Mouse (Mus musculus) kidney, adult 11 months (tissue): ENCODE results near the gene Rec114.

Experiments used
- DNase-seq: peaks from one replicate; pipeline ENCODE4 v3.0.0; 2022

Rec114 gene

DNA sequence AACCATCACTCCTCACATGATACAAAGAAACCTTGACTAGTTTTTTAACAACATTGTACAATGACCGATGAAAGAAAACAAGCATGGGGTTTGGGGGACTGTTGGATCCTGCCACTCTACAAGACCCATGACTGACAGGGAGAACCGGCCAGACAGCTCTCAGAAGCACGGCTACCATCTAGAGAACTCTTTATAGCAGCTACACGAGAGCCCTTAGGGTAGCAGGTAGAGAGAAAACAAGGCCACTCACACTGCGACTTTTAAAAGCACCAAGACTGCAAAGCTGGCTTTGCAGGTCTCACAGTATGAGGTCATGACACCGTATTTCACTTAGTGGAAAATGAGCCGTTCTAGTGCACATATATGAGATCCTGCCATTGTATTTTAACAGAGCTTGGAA, 33.1 kb downstream of the Rec114 start:
- no peak for DNase-seq

GRCm38 (mm10) chr9:58709939-58710338, 33.8 kb downstream of the Rec114 start:
- peak; percentile 50 for DNase-seq

- DNase-seq, result no peak
These were observed 36.0 kb downstream of the Rec114 start for GRCm38 (mm10) chr9:58707796-58708195.

GRCm38 (mm10) chr9:58706024-58706423, 37.7 kb downstream of the Rec114 start:
- no peak for DNase-seq

- DNase-seq, result no peak
These were observed 40.0 kb downstream of the Rec114 start for GRCm38 (mm10) chr9:58703766-58704165.

DNA sequence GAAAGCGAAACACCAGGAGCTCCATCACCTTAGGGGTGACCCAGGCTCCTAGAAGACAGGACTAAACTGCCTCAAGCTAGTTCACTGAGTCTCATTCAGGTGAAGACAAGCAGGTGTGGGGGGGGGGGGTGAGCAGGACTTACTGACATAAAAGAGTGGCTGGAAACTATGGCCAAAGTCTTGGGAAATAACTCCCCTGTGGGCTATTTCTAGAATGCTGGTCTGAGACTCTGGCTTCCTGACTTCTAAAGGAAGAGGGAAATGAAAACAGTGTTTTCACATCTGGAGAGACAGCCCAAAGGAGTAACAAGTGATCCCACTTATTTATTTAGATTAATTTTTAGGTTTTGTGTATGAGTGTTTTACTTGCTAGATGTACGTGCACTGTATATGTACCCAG, 42.0 kb downstream of the Rec114 start:
- DNase-seq, result no peak

DNA sequence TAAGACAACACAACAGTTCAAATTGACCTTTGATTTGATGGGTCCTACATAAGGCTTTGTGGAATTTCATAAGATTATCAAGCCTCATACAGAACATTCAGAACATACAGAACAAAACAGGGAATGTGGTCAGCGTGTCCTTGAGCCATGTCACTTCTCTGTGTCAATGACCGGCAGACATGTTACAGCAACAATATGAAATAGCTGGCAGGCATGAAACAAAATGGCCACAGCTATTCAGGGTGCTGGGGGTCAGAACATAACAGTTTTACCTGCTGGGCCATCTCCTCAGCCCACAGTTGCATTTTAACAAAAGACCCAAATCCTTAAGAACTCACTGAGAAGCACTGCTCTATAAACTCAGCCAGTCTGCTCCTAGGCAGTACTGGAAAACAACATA, 45.3 kb downstream of the Rec114 start:
- no peak for DNase-seq

DNA sequence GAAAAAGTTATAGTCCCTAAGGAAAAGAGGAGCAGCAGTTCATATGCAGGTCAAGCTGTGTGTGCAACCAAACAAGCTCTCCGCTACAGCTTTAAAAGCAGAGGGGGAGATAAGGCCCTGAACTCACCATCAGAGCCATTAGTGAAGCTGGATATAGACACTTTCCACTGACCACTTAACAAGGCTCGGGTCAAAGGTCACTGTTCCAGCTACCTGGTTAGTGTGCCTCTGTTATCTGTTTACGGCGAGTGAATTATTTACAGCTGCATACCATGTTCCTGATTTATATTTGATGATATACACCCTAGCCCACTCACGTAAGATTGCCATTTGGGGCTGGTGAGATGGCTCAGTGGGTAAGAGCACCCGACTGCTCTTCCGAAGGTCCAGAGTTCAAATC, 52.3 kb downstream of the Rec114 start:
- DNase-seq, result no peak

GRCm38 (mm10) chr9:58690701-58691100, 53.1 kb downstream of the Rec114 start:
- DNase-seq, result no peak

GRCm38 (mm10) chr9:58688076-58688475, 55.7 kb downstream of the Rec114 start:
- no peak for DNase-seq

DNA sequence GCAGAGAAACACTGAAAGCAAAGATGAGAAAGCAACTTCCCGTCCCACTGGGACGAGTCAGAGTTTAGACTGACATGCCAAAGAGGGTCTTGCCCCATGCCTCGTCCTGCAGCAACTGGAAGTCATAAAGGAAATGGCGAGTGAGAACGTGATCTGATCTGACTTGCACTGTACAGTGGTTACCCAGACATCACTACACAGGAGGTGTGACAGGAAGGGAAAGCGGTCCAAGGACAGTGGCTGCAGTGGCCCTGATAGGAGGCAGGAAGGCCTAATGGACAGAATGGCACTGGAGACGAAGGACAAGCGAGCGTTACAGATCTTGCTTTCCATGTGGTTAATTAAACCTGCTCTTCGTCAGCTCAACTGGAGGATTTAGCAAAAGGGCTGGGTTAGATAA, 58.5 kb downstream of the Rec114 start:
- DNase-seq, result no peak

DNA sequence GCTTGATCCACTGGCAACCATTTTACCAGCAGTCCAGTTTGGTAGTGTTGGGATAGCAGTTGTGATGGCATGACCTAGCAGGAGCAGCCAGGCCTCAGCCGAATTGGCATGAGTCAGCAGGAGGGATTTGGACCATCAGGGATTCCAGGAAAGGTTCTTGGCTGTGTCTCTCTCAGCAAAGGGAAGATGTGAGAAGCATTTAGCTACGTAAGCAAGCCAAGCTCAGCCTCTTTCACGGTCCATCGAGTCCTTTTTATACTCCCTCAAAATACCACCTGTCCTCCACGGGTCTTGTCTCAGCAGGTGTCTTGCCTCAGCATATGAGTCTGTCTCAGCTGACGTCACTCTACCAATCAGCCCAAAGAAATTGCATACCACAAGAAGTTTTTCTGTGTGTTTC, 60.4 kb downstream of the Rec114 start:
- DNase-seq, result peak; percentile 4

GRCm38 (mm10) chr9:58682106-58682505, 61.7 kb downstream of the Rec114 start:
- DNase-seq, result no peak

- no peak for DNase-seq
These were observed 62.4 kb downstream of the Rec114 start for GRCm38 (mm10) chr9:58681411-58681810.

GRCm38 (mm10) chr9:58675371-58675770, 68.4 kb downstream of the Rec114 start:
- no peak for DNase-seq

DNA sequence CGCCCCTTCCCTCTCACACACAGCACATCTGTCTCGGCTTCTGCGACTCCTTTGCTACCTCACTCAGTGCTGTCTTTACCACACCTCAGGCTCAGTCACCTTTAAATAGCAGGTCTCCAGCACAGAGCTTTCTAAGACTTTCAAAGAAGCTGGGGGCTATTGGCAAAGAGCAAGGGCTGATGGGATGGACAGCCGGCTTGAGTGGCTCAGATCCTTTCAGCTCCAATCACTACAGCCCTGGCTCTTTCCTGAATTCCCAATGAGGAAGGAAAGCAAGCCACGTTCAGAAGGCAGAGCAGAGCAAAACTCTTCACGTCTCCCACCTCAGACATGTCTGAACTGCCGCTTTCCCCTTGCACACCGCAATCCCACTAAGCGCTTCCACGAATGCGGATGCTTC, 69.0 kb downstream of the Rec114 start:
- DNase-seq, result no peak

DNA sequence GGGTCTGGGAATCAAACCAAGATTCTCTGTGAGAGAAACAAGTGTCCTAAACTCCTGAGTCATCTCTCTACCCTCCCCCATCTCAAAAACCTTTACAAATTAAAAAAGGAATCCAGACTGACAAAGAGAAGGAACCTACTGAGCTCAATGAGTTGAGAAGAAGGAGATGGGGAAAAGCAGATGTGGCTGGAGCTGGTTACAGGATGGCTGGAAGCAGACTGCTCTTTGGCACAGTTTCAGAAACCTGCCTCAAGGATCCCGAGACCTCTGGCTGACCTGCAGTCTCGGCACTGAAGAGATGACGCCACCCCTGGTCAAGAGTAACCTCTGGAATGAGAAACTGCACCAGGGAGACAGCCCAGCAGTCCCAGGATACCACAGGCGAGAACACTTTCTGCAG, 71.3 kb downstream of the Rec114 start:
- peak; percentile 29 for DNase-seq

DNA sequence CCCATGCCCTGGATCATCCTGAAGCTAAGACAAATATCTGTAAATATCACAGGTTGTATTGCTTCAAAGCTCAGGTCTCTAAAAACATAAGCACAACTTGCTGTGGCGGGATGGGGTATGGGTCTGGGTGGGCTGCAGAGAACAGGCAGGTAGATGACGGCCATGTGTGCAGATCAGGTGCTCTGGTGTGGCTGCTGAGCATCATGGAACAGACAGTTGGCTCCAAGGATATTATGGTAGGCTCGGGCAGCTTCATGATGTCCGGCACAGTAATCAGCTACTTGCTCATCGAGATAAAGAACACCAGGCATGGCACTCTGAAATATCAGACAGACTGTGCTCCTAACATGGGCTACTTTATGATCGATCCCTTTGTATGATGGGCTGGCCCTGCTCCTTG, 73.9 kb downstream of the Rec114 start:
- DNase-seq, result no peak

- no peak for DNase-seq
These were observed 74.7 kb downstream of the Rec114 start for GRCm38 (mm10) chr9:58669071-58669470.

DNA sequence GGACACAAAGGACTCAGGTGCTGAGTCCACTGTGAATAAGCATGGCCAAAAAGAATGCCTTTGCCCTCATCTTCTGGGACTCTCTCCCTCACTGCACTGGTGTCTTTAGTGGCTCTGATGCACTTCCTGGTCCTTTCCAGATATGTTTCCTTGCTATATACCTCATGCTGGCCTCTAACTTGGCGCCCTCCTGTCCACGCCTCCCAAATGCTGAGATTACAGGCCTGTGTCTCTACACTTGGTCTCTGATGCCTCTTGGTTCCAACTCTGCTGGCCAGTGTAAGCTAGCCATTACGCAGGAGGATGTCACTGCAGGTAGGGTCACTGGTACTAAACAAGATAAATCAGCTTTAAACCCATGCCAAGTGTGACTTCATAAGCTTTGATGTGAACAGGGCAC, 75.6 kb downstream of the Rec114 start:
- DNase-seq, result no peak

DNA sequence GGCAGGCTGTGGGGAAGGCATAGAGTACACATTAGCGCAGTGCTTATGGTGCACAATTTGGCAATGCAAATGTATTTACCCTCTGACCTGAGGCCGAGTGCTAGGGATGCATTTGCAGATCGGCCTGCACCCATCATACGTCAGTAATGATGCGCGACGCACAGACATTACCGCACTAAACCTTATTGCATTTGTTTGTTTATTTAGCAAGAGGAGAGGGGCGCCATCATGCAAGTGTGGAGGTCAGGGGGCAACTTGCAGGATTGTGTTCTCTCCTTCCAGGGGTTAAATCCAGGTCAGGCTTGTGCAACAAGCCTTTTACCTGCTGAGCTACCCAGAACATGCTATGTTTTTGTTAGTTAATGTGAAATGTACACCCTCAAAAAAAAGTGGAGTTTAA, 76.5 kb downstream of the Rec114 start:
- DNase-seq, result no peak

GRCm38 (mm10) chr9:58666191-58666590, 77.6 kb downstream of the Rec114 start:
- DNase-seq, result no peak

DNA sequence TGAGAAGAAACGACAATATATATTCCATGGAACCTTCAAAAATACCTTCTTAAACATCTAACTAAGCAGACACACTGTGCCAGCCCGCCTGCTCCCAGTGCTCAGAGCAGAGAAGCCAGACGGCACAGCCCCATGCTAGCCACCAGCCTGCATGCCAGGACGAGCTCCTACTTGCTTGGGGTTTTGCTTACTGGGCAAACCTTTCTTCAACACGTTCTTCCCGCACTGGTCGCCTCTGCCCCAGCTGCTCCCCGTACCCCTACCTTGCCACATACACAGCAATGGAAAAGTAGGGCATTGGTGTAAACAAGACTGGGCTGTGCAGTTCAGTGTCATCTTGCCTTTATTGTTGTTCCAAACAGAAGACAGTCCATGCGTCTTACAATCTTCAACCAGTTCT, 78.3 kb downstream of the Rec114 start:
- DNase-seq, result no peak

DNA sequence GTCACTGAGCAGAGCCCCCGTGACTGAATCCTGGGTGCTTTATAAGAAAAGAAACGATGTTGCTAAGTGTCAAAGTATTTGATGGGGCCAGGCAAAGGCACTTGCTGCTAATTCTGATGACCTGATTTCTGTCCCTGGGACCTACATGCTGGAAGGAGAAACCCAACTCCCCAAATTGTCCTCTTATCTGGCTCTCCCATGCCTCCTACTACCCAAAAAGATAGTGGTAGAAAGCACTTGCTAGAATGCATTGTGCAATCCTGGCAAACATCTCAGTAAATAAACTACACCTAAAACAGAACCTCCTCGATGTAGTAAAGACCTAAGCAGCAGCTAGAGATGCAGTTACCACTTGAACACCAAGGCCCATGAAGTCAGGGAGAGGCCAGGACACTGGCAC, 81.0 kb downstream of the Rec114 start:
- DNase-seq, result no peak

- no peak for DNase-seq
These were observed 81.8 kb downstream of the Rec114 start for GRCm38 (mm10) chr9:58662007-58662406.

GRCm38 (mm10) chr9:58660673-58661072, 83.1 kb downstream of the Rec114 start:
- no peak for DNase-seq
